Mouse (Mus musculus) spleen, postnatal 4 days (tissue): ENCODE measurements around the gene Ifna9.
"Not testable (repeated sequence)": the region's sequence is repeated elsewhere in the genome, so short reads cannot be mapped to it uniquely, and the experiment has no call there.

Experiments
- DNase-seq, 2 experiments: peaks; one replicate each; pipeline ENCODE4 v3.0.0; 2022; ENCODE audit warnings: low spot score in 2 of 2

Ifna9 gene

DNA sequence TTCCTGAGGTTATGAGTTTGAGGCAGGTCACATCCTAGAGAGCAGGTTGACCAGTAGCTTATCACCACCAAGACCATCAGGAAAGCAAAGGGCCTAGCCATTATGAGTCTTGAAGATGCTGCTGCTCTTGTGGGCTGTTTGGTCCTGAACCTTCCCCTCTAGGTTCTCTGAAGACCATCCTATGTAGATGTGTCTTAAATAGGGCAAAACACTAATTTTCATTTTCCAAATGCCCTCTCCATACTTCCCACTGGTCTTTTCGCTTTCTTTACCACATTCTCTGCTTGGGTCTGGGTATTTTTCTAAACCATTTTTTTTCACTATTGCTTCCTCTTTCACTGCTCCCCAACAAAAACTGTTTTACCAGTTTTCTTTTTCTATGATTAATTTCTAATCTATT is at the start of gene Ifna9:
Ifna9 (minus strand) TSS at position 101 of the 400 bp plus-strand sequence.
- DNase-seq, result no peak

GRCm38 (mm10) chr4:88641077-88641831 is 49.1 kb upstream of the Ifna9 start:
- DNase-seq, result peak; percentile 89 to 100

DNA sequence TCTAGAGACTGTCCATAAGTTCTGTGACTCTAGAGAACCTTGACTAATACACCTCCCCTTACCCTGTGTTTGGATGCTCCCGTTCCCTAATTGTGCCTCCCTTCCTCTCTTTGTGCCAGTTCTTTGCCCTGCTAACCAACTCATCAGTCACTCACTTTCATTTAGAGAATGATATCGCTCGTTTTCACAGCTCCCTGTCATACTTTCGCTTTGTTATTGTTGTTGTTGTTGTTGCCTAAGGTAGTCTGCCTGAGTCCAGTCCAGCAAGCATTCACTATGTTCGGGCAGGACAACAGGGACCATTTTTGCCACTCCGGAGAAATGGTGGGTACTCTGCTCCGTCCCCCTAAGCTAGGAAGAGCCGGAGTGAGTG is 48.5 kb upstream of the Ifna9 start:
- no peak for DNase-seq

GRCm38 (mm10) chr4:88634311-88634710 is 42.1 kb upstream of the Ifna9 start, which contains the start of gene C87499:
C87499 (minus strand) TSS chr4:88634411.
- DNase-seq, result no peak

DNA sequence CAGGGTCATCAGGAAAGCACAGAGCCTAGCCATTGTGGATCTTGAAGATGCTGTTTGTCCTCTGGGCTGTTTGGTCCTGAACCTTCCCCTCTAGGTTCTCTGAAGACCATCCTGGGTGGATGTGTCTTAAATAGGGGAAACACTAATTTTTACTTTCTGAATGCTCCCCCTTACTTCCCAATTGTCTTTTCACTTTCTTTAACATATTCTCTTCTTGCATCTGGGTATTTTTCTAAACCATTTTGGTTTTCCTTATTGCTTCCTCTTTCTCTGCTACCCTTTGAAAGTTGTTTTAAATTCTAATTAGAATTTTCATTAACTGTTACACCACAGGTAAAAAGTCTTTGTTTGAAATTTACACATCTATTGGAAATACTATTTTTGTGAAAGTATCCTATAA is 11.1 kb upstream of the Ifna9 start, which contains the start of gene Ifna12:
Ifna12 (minus strand) TSS at position 101 of the 400 bp plus-strand sequence.
- DNase-seq, result no peak

- no peak for DNase-seq
Measured at GRCm38 (mm10) chr4:88571698-88572097, 20.5 kb downstream of the Ifna9 start, which contains the start of gene Ifna14. Ifna14 (minus strand) TSS chr4:88571798.

GRCm38 (mm10) chr4:88561791-88562190 is 30.4 kb downstream of the Ifna9 start:
- no peak for DNase-seq

- not testable (repeated sequence) for DNase-seq
Measured at GRCm38 (mm10) chr4:88558145-88558544, 34.0 kb downstream of the Ifna9 start, which contains the start of gene Ifna15. Ifna15 (minus strand) TSS chr4:88558245.

- peak; percentile 77 to 89 for DNase-seq
Measured at GRCm38 (mm10) chr4:88550161-88550945, 41.8 kb downstream of the Ifna9 start.

- no peak for DNase-seq
Measured at GRCm38 (mm10) chr4:88547986-88548385, 44.2 kb downstream of the Ifna9 start.

- no peak for DNase-seq
Measured at GRCm38 (mm10) chr4:88543649-88544234, 48.4 kb downstream of the Ifna9 start.
